Mouse (Mus musculus) Patski (cell line): ENCODE results near the gene Hrk. TPM values are rescaled to one million over a fixed set of nuclear protein-coding genes. Genes with fewer than 3 reads are reported as not detected.

Experiments
- ATAC-seq: fragments of 100-300 bp; one replicate; pipeline ENCODE4 v1.8.0; 2021
- CTCF ChIA-PET: fragments of 350-600 bp; sonication (Branson Sonifier 250); formaldehyde crosslinking; loops from one replicate; lab custom pipeline; 2022; ENCODE audit warnings: inconsistent platforms; lab: Charles Lee
- POLR2A ChIA-PET: fragments of 350-600 bp; sonication (Branson Sonifier 250); formaldehyde crosslinking; loops from one replicate; lab custom pipeline; 2022; ENCODE audit warnings: antibody characterized with exemption, inconsistent platforms; lab: Charles Lee
- DNase-seq: peaks from one replicate; pipeline ENCODE4 v3.0.0-alpha.2; 2011; ENCODE audit warnings: low read depth, low spot score
- H3K27me3 ChIP-seq: fragments of 371-371 bp; one replicate; pipeline ENCODE4 v1.5.1; 2021
- CTCF ChIP-seq: fragments of 100-300 bp; IDR thresholded peaks from one replicate; pipeline ENCODE4 v1.5.1; 2021
- in situ Hi-C: fragments of 300-500 bp; cut with MboI; formaldehyde crosslinking; loops from 3 replicates; pipeline ENCODE4 v1.11.1; 2018; ENCODE audit warnings: low pct_unique_long_range_greater_than_20kb, mixed read lengths
- polyA plus RNA-seq: library from polyadenylated mRNA; unstranded; gene quantifications from one replicate; pipeline ENCODE4 v1.2.3, GENCODE M21; 2021

Gene Hrk
- polyA plus RNA-seq, 1 experiment from 2014 or later, result 0.14 TPM

- TF ChIP-seq CTCF, result no peak
- ATAC-seq (no peak), DNase-seq (no peak)
- POLR2A ChIA-PET, result interaction anchor here (0.5 kb wide), 1 partner anchor 240 kb away, joined by 3 read pairs; no protein-coding TSS in a partner anchor
- CTCF ChIA-PET, result no interaction called here
- H3K27me3 ChIP-seq, result no peaks in the 10 kb centered on the region
- in situ Hi-C loops, result no loop called here
Observed at GRCm38 (mm10) chr5:118217410-118217809, 53.0 kb downstream of the Hrk start.

- POLR2A ChIA-PET, result no interaction called here
Observed at GRCm38 (mm10) chr5:118223142-118223757, 58.8 kb downstream of the Hrk start.

GRCm38 (mm10) chr5:118230071-118230611 lies 65.7 kb downstream of the Hrk start:
- no peak for TF ChIP-seq CTCF
- in situ Hi-C loops, result no loop called here
- ChIA-PET CTCF (no interaction called here), POLR2A (no interaction called here)
- DNase-seq (no peak), ATAC-seq (no peak)
- no peaks in the 10 kb centered on the region for H3K27me3 ChIP-seq

More at GRCm38 (mm10) chr5:118223142-118223757, 58.8 kb downstream of the Hrk start:
- ATAC-seq, result no peak
- DNase-seq, result no peak
- no peak for TF ChIP-seq CTCF
- CTCF ChIA-PET, result no interaction called here
- in situ Hi-C loops, result no loop called here
- no peaks in the 10 kb centered on the region for H3K27me3 ChIP-seq

GRCm38 (mm10) chr5:118236891-118237290 lies 72.4 kb downstream of the Hrk start:
- no peaks in the 10 kb centered on the region for H3K27me3 ChIP-seq
- CTCF ChIA-PET, result no interaction called here
- no peak for ATAC-seq
- no peak for DNase-seq
- in situ Hi-C loops, result no loop called here
- POLR2A ChIA-PET, result interaction anchor here (0.6 to 0.7 kb wide), 2 partner anchors 573 to 1210 kb away, joined by 3 read pairs; no protein-coding TSS in a partner anchor
- no peak for TF ChIP-seq CTCF

Other genes starting within 250 kb of the Hrk start
- gene Fbxo21, start 187.9 kb upstream of the Hrk start, polyA plus RNA-seq, result 49.1 TPM
- 29.5 TPM for gene Tesc, start 136.9 kb upstream of the Hrk start, polyA plus RNA-seq
- gene Fbxw8, start 9.2 kb upstream of the Hrk start, polyA plus RNA-seq, result 73.1 TPM
- gene Rnft2, start 80.5 kb downstream of the Hrk start, polyA plus RNA-seq, result 5.5 TPM
- gene 2410131K14Rik, start 80.6 kb downstream of the Hrk start, polyA plus RNA-seq, result 17.7 TPM